In the genomic region with DNA sequence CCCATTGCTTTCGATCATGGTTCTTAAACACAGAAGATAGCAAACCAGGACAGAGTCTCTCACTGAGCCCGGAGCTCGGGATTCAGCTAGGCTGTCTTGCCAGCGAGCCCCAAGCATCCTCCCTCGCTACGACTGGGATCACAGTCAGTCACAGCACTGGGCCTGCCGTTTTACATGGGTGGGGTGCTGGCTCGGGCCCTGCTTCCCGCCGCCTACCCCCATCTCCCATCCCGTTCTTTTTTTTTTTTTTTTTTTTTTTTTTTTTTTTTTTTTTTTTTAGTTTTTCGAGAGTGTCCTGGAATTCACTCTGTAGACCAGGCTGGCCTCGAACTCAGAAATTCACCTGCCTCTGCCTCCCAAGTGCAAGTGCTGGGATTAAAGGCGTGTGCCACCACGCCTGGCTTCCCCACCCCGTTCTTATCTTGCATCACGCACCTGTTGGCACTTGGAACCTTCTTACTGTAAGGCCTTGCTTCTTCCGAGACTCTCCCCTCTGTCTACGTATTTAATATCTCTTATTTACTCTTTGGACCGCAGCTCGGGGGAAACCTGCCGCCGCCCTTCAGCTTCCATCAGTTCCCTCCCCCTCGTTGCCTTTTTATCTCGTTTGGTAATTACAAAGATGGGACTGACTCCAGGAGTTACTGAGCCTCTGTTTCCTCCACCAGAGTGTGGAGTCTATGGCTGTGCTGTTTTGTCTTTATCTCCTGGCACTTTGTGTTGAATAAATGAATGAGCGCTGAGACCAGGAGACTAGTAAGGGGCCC, we compare ENCODE assay signal across 22 mouse cellular contexts. TPM values are rescaled to one million over a fixed set of nuclear protein-coding genes. Genes with fewer than 3 reads are reported as not detected.
DNase-seq lines count a peak whose midpoint lies in the region; ATAC-seq and TF ChIP-seq lines count a peak whose summit lies in the region.
"Had no signal": no experiment of that assay in that cellular context is flagged by ENCODE, and none has a peak within 500 bp of the region (broad histone marks: within the 10 kb centered on the region; RNA-seq: fewer than 3 reads in every experiment).

No protein-coding gene starts in this region.

- peak overlapping the region; percentile 50 for H3K9ac ChIP-seq in ES-E14 (ENCODE audit: insufficient read depth, low read depth, low read length, poor library complexity, severe bottlenecking)
- no peak overlapping the region for H3K9ac ChIP-seq in hindbrain, embryonic 14.5 days
- H3K9ac ChIP-seq: forebrain, embryonic 13.5 days; forebrain, postnatal 0 days; heart, embryonic 13.5 days; hindbrain, embryonic 13.5 days had no signal

- WGBS in hindbrain, embryonic 14.5 days: 94% methylated on average over 25 of the region's 26 CpGs

- H3K27ac ChIP-seq in ES-E14 (ENCODE audit: insufficient read depth, low read depth, low read length, poor library complexity, severe bottlenecking): 0 out of 2 replicates have a peak overlapping the region, but pooled peaks have one; percentile 18
- H3K27ac ChIP-seq in hindbrain, embryonic 14.5 days: no peak overlapping the region
- H3K27ac ChIP-seq: embryonic facial prominence, embryonic 10.5 days; forebrain, embryonic 13.5 days; gastrocnemius, adult 2 months; heart, embryonic 13.5 days; hindbrain, embryonic 13.5 days had no signal

- 0 out of 2 replicates have a peak, but pooled peaks have one; percentile 22 for ATAC-seq in megakaryocyte-erythroid progenitor cell, adult 5-6 weeks (replicated peaks; ENCODE audit: low FRiP score, low TSS enrichment, poor library complexity, severe bottlenecking)
- no peak for ATAC-seq in hindbrain, embryonic 14.5 days (ENCODE audit: low FRiP score)
- ATAC-seq: forebrain, embryonic 13.5 days; forebrain, postnatal 0 days had no signal

- DNase-seq in ES-E14 (ENCODE audit: low read depth, low spot score): no peak
- DNase-seq in ZHBTc4 (ENCODE audit: low read depth, low spot score): peak; percentile 23
- DNase-seq in hindbrain, embryonic 14.5 days (ENCODE audit: low spot score): no peak
- no peak for DNase-seq in right cerebral cortex, postnatal 36 days (ENCODE audit: low spot score in 2 of 2)
- DNase-seq in adrenal gland, postnatal 4 days (ENCODE audit: low spot score in 2 of 2): no peak
- DNase-seq: adrenal gland, postnatal 10 days; cerebellum, adult 18-20 months; cerebellum, adult 9-11 months; forebrain, postnatal 0 days; gastrocnemius, adult 2 months; gastrocnemius, postnatal 25 days; heart, postnatal 4 days; kidney, adult 18-20 months had no signal

- no peak for TF ChIP-seq CTCF in E14TG2a.4 (conservative IDR thresholded peaks at IDR 0.05; ENCODE audit: low read length)

- in situ Hi-C loops in ES-E14 (cut with MboI; ENCODE audit: low sequenced_read_pairs in 2 of 2, unreplicated experiment in 2 of 2): no loop called here

- H3K27me3 ChIP-seq in E14TG2a.4 (ENCODE audit: insufficient read depth, low read length): peaks cover 4% of the 10 kb centered on the region
- H3K27me3 ChIP-seq in hindbrain, embryonic 14.5 days (ENCODE audit: control insufficient read depth, insufficient read depth, low read length): no peaks in the 10 kb centered on the region
- H3K27me3 ChIP-seq: forebrain, embryonic 13.5 days; heart, embryonic 13.5 days had no signal

- H3K4me2 ChIP-seq in hindbrain, embryonic 14.5 days (replicated peaks): no peak overlapping the region
- H3K4me2 ChIP-seq: forebrain, embryonic 13.5 days; heart, embryonic 13.5 days; hindbrain, embryonic 13.5 days had no signal

- H3K4me1 ChIP-seq in E14TG2a.4 (replicated peaks; ENCODE audit: low read depth, low read length): peaks cover 35% of the 10 kb centered on the region
- H3K4me1 ChIP-seq in ES-E14 (ENCODE audit: control insufficient read depth in 2 of 2, insufficient read depth in 2 of 2, low read length in 2 of 2, poor library complexity in 1 of 2): peaks cover 3 to 16% of the 10 kb centered on the region in 2 experiments; a peak in 2 of 4 replicates
- H3K4me1 ChIP-seq in hindbrain, embryonic 14.5 days (replicated peaks; ENCODE audit: control insufficient read depth, insufficient read depth, low read length): peaks cover 6% of the 10 kb centered on the region; the same call in 1 of the 2 replicates
- H3K4me1 ChIP-seq: heart, embryonic 13.5 days had no signal

- peak overlapping the region; percentile 52 for H3K4me3 ChIP-seq in E14TG2a.4 (replicated peaks; ENCODE audit: low read length)
- H3K4me3 ChIP-seq in ES-E14 (ENCODE audit: insufficient read depth in 1 of 2, low read depth in 1 of 2, low read length in 2 of 2, poor library complexity in 1 of 2, severe bottlenecking in 1 of 2): peak overlapping the region; percentile 5 to 51; a peak in 3 of 4 replicates
- H3K4me3 ChIP-seq in hindbrain, embryonic 14.5 days (replicated peaks; ENCODE audit: low read length): no peak overlapping the region
- H3K4me3 ChIP-seq: embryonic facial prominence, embryonic 10.5 days; forebrain, embryonic 13.5 days; gastrocnemius, adult 2 months; heart, embryonic 13.5 days; hindbrain, embryonic 13.5 days had no signal

- H3K9me3 ChIP-seq in E14TG2a.4 (ENCODE audit: low read length) (no peaks in the 10 kb centered on the region), ES-E14 (ENCODE audit: control insufficient read depth, insufficient read depth, low read depth, low read length) (no peaks in the 10 kb centered on the region)
- no peaks in the 10 kb centered on the region for H3K9me3 ChIP-seq in hindbrain, embryonic 14.5 days (ENCODE audit: control insufficient read depth, low read length)
- H3K9me3 ChIP-seq: embryonic facial prominence, embryonic 10.5 days; forebrain, embryonic 13.5 days; heart, embryonic 13.5 days; hindbrain, embryonic 13.5 days had no signal

- no peaks in the 10 kb centered on the region for H3K36me3 ChIP-seq in E14TG2a.4 (ENCODE audit: insufficient read depth, low read length)
- no peaks in the 10 kb centered on the region for H3K36me3 ChIP-seq in ES-E14 (ENCODE audit: control insufficient read depth, insufficient read depth, low read length, poor library complexity, severe bottlenecking)
- no peaks in the 10 kb centered on the region for H3K36me3 ChIP-seq in hindbrain, embryonic 14.5 days (replicated peaks; ENCODE audit: control insufficient read depth, insufficient read depth)
- H3K36me3 ChIP-seq: embryonic facial prominence, embryonic 10.5 days; heart, embryonic 13.5 days; hindbrain, embryonic 13.5 days had no signal

TF ChIP-seq in ES-E14, 5 proteins besides CTCF, POLR2A, EP300 and RAD21:
- TF ChIP-seq ZC3H11A (IDR thresholded peaks at IDR 0.05; ENCODE audit: borderline replicate concordance, low read depth, low read length): no peak
- no peak for TF ChIP-seq MAFK (IDR thresholded peaks at IDR 0.05; ENCODE audit: insufficient read depth, low read depth, low read length)
- no peak for TF ChIP-seq HCFC1 (IDR thresholded peaks at IDR 0.05; ENCODE audit: borderline replicate concordance, insufficient read depth, low read length)
- TF ChIP-seq CHD2 (IDR thresholded peaks at IDR 0.05; ENCODE audit: low read depth, low read length): no peak
- peak; percentile 93 for TF ChIP-seq ZNF384 (IDR thresholded peaks at IDR 0.05; ENCODE audit: low read depth, low read length)

RNA-seq across cellular contexts. Expression of gene Tat, which starts 18.2 kb away (rescaled TPM):
- not detected in 2 replicates for total RNA-seq in ES-E14 (2012; rRNA removed)
- total RNA-seq in megakaryocyte-erythroid progenitor cell, adult 5-6 weeks (2014; fragmentation: Nextera tagmentation): not detected in 2 replicates
- total RNA-seq in megakaryocyte-erythroid progenitor cell, adult 5-6 weeks (2017): not detected in 2 replicates
- polyA plus RNA-seq in hindbrain, embryonic 14.5 days (2014; fragmentation: Nextera tagmentation; extraction: Ambion mirVana): not detected in 2 replicates
- total RNA-seq in adrenal gland, postnatal 4 days (2021): 1 to 10 TPM in 1 of 2 experiments, under 1 TPM in 1; 0.48 to 8.8 TPM
- total RNA-seq: CH12.LX; forebrain, postnatal 0 days; gastrocnemius, adult 2 months; gastrocnemius, postnatal 25 days; granulocyte monocyte progenitor cell, adult 5-6 weeks had no signal
- polyA plus RNA-seq: embryonic facial prominence, embryonic 10.5 days; forebrain, embryonic 13.5 days; forebrain, postnatal 0 days; hindbrain, embryonic 13.5 days had no signal

RNA-seq across cellular contexts. Expression of gene Chst4, which starts 31.1 kb away (rescaled TPM):
- total RNA-seq in ES-E14 (2012; rRNA removed): 0.27 TPM in 1 of 2 replicates, not detected in the other
- total RNA-seq in megakaryocyte-erythroid progenitor cell, adult 5-6 weeks (2014; fragmentation: Nextera tagmentation): not detected in 2 replicates
- not detected in 2 replicates for total RNA-seq in megakaryocyte-erythroid progenitor cell, adult 5-6 weeks (2017)
- not detected in 2 replicates for polyA plus RNA-seq in hindbrain, embryonic 14.5 days (2014; fragmentation: Nextera tagmentation; extraction: Ambion mirVana)
- total RNA-seq in adrenal gland, postnatal 4 days (2021): 1 to 10 TPM; 1.6 to 2.3 TPM
- total RNA-seq: CH12.LX; forebrain, postnatal 0 days; gastrocnemius, adult 2 months; gastrocnemius, postnatal 25 days; granulocyte monocyte progenitor cell, adult 5-6 weeks had no signal
- polyA plus RNA-seq: embryonic facial prominence, embryonic 10.5 days; embryonic facial prominence, embryonic 14.5 days; forebrain, embryonic 13.5 days; forebrain, postnatal 0 days; hindbrain, embryonic 13.5 days had no signal

RNA-seq across cellular contexts. Expression of gene Marveld3, which starts 46.4 kb away (rescaled TPM):
- total RNA-seq in ES-E14 (2012; rRNA removed): 2.0 and 3.9 TPM in 2 replicates
- not detected in 2 replicates for total RNA-seq in megakaryocyte-erythroid progenitor cell, adult 5-6 weeks (2014; fragmentation: Nextera tagmentation)
- not detected in 2 replicates for total RNA-seq in megakaryocyte-erythroid progenitor cell, adult 5-6 weeks (2017)
- polyA plus RNA-seq in hindbrain, embryonic 14.5 days (2014; fragmentation: Nextera tagmentation; extraction: Ambion mirVana): 0.69 and 0.83 TPM in 2 replicates
- total RNA-seq in adrenal gland, postnatal 4 days (2021): 1 to 10 TPM in 1 of 2 experiments, under 1 TPM in 1; 0.25 to 1.6 TPM
- total RNA-seq: CH12.LX; gastrocnemius, adult 2 months; gastrocnemius, postnatal 25 days; granulocyte monocyte progenitor cell, adult 5-6 weeks had no signal
